Mouse (Mus musculus): ENCODE data around the gene Copg1. TPM values are rescaled to one million over a fixed set of nuclear protein-coding genes. Genes with fewer than 3 reads are reported as not detected.

Copg1 gene
- polyA plus RNA-seq, 1 experiment = 69.3 TPM

DNA sequence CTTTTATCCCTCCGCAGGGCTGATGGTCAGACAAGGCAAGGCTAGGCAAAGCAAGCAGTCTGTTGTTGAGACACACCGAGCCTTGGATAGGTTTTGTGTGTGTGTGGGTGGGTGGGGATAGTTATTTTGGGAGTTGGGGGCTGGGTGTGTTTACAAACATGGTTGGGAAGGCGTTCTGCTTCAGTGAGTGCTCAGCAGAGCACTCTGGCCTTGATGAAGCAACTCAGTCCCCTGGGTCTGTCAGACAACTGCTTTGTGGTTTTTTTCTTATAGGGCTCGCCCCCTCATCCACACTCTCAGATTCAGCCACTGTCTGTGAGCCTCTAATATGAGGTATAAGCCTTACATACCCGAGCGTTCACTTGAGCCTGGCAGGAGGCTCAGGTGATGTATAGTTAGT is 23.9 kb downstream of the Copg1 start:
- peaks cover 39% of the 10 kb centered on the region for H3K36me3 ChIP-seq (ENCODE audit: control insufficient read depth, insufficient read depth, low read length)
- no peak overlapping the region for H3K27ac ChIP-seq (ENCODE audit: control insufficient read depth, insufficient read depth, low read length)
- H3K27me3 ChIP-seq (ENCODE audit: control insufficient read depth, insufficient read depth, low read length) = no peaks in the 10 kb centered on the region
- H3K4me1 ChIP-seq (replicated peaks; ENCODE audit: control insufficient read depth, insufficient read depth, low read length) = peaks cover 8% of the 10 kb centered on the region
- TF ChIP-seq CTCF (IDR thresholded peaks at IDR 0.05; ENCODE audit: borderline replicate concordance, control insufficient read depth, extremely low read depth, insufficient read depth, low read length, poor library complexity) (no peak), POLR2A (IDR thresholded peaks at IDR 0.05; ENCODE audit: control insufficient read depth, extremely low read depth, insufficient read depth, low read length, poor library complexity) (no peak)
- no peak overlapping the region for H3K4me3 ChIP-seq (ENCODE audit: control insufficient read depth, insufficient read depth, low read length)
- DNase-seq = no peak
- 96% methylated on average over 6 of the region's 6 CpGs for WGBS

DNA sequence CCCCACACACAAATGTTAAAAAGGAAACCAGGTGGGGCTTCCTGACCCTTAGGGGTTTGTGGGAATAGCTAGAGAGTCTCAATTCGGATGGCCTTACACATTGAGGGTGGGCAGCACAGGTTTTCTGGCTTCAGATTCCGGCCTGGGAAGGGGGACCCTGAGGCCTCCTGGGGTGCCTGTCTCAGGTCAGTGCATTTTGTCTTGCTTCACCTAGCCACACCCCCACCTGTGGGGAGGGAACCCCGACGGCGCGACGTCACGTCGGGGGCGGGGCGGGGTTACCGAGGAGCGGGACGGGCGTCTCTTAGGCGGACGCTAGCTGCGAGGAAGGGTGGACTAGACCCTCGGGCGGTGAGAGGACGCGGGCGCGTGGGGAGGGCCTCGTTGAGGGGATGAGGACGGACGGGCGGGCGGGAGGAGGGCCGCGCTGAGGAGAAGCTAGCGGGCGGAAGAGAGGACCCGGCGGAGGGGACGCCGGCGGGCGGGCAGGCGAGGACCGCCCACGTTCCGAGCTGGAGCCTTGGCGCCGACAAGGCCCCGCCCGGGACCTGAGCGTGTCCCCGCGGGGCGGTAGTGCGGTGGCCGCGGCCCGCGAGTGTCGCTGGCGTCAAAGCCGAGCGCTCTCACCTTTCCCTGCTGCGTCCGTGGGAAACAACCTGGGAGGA is 26.2 kb downstream of the Copg1 start, which contains the start of gene Hmces:
TSS of gene Hmces (plus strand) at position 275 of the 665 bp plus-strand sequence.
- TF ChIP-seq CTCF (IDR thresholded peaks at IDR 0.05; ENCODE audit: borderline replicate concordance, control insufficient read depth, extremely low read depth, insufficient read depth, low read length, poor library complexity) = no peak
- TF ChIP-seq POLR2A (IDR thresholded peaks at IDR 0.05; ENCODE audit: control insufficient read depth, extremely low read depth, insufficient read depth, low read length, poor library complexity) = 0 out of 2 replicates have a peak, but pooled peaks have one; percentile 20
- peak; percentile 82 for DNase-seq
- under 1% methylated on average over 62 of the region's 62 CpGs for WGBS

GRCm38 (mm10) chr6:87914326-87915102 is 26.9 kb downstream of the Copg1 start:
- peaks cover 15% of the 10 kb centered on the region for H3K36me3 ChIP-seq (ENCODE audit: control insufficient read depth, insufficient read depth, low read length)
- H3K27ac ChIP-seq (ENCODE audit: control insufficient read depth, insufficient read depth, low read length) = no peak overlapping the region
- H3K4me1 ChIP-seq (replicated peaks; ENCODE audit: control insufficient read depth, insufficient read depth, low read length) = peaks cover 8% of the 10 kb centered on the region
- no peaks in the 10 kb centered on the region for H3K27me3 ChIP-seq (ENCODE audit: control insufficient read depth, insufficient read depth, low read length)
- TF ChIP-seq POLR2A (IDR thresholded peaks at IDR 0.05; ENCODE audit: control insufficient read depth, extremely low read depth, insufficient read depth, low read length, poor library complexity) (no peak), CTCF (IDR thresholded peaks at IDR 0.05; ENCODE audit: borderline replicate concordance, control insufficient read depth, extremely low read depth, insufficient read depth, low read length, poor library complexity) (0 out of 2 replicates have a peak, but pooled peaks have one; percentile 19)
- peak overlapping the region; percentile 58 for H3K4me3 ChIP-seq (ENCODE audit: control insufficient read depth, insufficient read depth, low read length)
- DNase-seq = peak; percentile 40
- WGBS = 8% methylated on average over 35 of the region's 35 CpGs

More for the DNA sequence above, 26.2 kb downstream of the Copg1 start, which contains the start of gene Hmces:
- Histone ChIP-seq H3K27ac (ENCODE audit: control insufficient read depth, insufficient read depth, low read length) (no peak within 1 kb of the TSS), H3K4me1 (replicated peaks; ENCODE audit: control insufficient read depth, insufficient read depth, low read length) (peaks cover 8% of the 10 kb centered on the region), H3K4me3 (ENCODE audit: control insufficient read depth, insufficient read depth, low read length) (peak within 1 kb of the TSS; percentile 58), H3K27me3 (ENCODE audit: control insufficient read depth, insufficient read depth, low read length) (no peaks in the 10 kb centered on the region), H3K36me3 (ENCODE audit: control insufficient read depth, insufficient read depth, low read length) (peaks cover 22% of the 10 kb centered on the region)

DNA sequence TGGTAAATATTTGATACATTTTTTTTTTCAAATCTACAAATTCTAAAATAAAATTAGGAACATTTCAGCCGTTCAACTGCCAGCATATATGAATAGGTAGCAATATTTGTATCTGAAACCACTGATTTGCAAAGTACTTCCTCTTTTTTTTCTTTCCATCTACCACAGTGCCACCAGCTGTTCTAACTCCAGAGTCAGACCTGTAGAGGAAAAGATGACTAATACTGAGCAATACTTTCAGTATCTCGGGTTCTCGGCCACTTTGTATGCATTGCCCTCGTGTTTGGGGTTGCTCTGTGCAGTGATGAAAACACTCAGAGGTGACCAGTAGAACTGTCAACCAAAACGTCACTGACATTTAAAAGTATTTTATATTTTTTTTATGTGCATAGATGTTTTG is 28.3 kb downstream of the Copg1 start:
- 19% methylated on average over 5 of the region's 5 CpGs for WGBS
- peaks cover 5% of the 10 kb centered on the region for H3K36me3 ChIP-seq (ENCODE audit: control insufficient read depth, insufficient read depth, low read length)
- DNase-seq = no peak
- no peak overlapping the region for H3K4me3 ChIP-seq (ENCODE audit: control insufficient read depth, insufficient read depth, low read length)
- peaks cover 9% of the 10 kb centered on the region for H3K4me1 ChIP-seq (replicated peaks; ENCODE audit: control insufficient read depth, insufficient read depth, low read length)
- H3K27ac ChIP-seq (ENCODE audit: control insufficient read depth, insufficient read depth, low read length) = no peak overlapping the region
- H3K27me3 ChIP-seq (ENCODE audit: control insufficient read depth, insufficient read depth, low read length) = no peaks in the 10 kb centered on the region
- TF ChIP-seq POLR2A (IDR thresholded peaks at IDR 0.05; ENCODE audit: control insufficient read depth, extremely low read depth, insufficient read depth, low read length, poor library complexity) = no peak
- TF ChIP-seq CTCF (IDR thresholded peaks at IDR 0.05; ENCODE audit: borderline replicate concordance, control insufficient read depth, extremely low read depth, insufficient read depth, low read length, poor library complexity) = no peak

DNA sequence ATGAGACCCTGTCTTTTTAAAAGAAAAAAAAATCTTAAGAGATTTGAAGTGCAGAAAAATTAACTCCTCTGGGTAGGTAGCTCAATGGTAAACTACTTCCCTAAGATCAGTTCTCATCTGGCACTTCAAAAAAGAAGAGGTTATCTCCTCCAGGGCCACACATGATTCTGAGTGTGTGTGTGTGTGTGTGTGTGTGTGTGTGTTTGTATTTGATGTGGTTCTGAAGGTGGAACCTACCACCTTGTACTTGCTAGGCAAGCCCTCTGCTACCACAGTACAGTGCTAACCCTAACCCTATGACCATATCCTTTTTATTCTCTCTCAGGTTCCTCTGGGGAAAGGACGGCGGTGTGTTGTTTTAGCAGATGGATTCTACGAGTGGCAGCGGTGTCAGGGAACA is 33.6 kb downstream of the Copg1 start:
- Histone ChIP-seq H3K4me1 (replicated peaks; ENCODE audit: control insufficient read depth, insufficient read depth, low read length) (peaks cover 4% of the 10 kb centered on the region), H3K36me3 (ENCODE audit: control insufficient read depth, insufficient read depth, low read length) (peaks cover 15% of the 10 kb centered on the region), H3K4me3 (ENCODE audit: control insufficient read depth, insufficient read depth, low read length) (no peak overlapping the region), H3K27ac (ENCODE audit: control insufficient read depth, insufficient read depth, low read length) (no peak overlapping the region; the same call in 1 of the 2 replicates), H3K27me3 (ENCODE audit: control insufficient read depth, insufficient read depth, low read length) (no peaks in the 10 kb centered on the region)
- whole genome bisulfite sequencing = 25% methylated on average over 4 of the region's 4 CpGs
- DNase-seq = peak; percentile 11
- no peak for TF ChIP-seq CTCF (IDR thresholded peaks at IDR 0.05; ENCODE audit: borderline replicate concordance, control insufficient read depth, extremely low read depth, insufficient read depth, low read length, poor library complexity)
- TF ChIP-seq POLR2A (IDR thresholded peaks at IDR 0.05; ENCODE audit: control insufficient read depth, extremely low read depth, insufficient read depth, low read length, poor library complexity) = no peak

- 53% methylated on average over 1 of the region's 1 CpGs for WGBS
Observed at GRCm38 (mm10) chr6:87923624-87924023, 36.0 kb downstream of the Copg1 start.

More at GRCm38 (mm10) chr6:87923624-87924023, 36.0 kb downstream of the Copg1 start:
- TF ChIP-seq POLR2A (IDR thresholded peaks at IDR 0.05; ENCODE audit: control insufficient read depth, extremely low read depth, insufficient read depth, low read length, poor library complexity) (no peak), CTCF (IDR thresholded peaks at IDR 0.05; ENCODE audit: borderline replicate concordance, control insufficient read depth, extremely low read depth, insufficient read depth, low read length, poor library complexity) (no peak)
- H3K27me3 ChIP-seq (ENCODE audit: control insufficient read depth, insufficient read depth, low read length) = no peaks in the 10 kb centered on the region
- no peak for DNase-seq
- no peak overlapping the region for H3K27ac ChIP-seq (ENCODE audit: control insufficient read depth, insufficient read depth, low read length)
- H3K4me3 ChIP-seq (ENCODE audit: control insufficient read depth, insufficient read depth, low read length) = no peak overlapping the region
- peaks cover 17% of the 10 kb centered on the region for H3K36me3 ChIP-seq (ENCODE audit: control insufficient read depth, insufficient read depth, low read length)
- peaks cover 2% of the 10 kb centered on the region for H3K4me1 ChIP-seq (replicated peaks; ENCODE audit: control insufficient read depth, insufficient read depth, low read length)
